Mouse (Mus musculus) splenic B cell, adult 2 months (primary cell): ENCODE measurements around the gene Snd1.

Experiments
- DNase-seq: peaks from one replicate; pipeline ENCODE4 v3.0.0-alpha.2; 2011; ENCODE audit warnings: low read depth, low spot score
- H3K27me3 ChIP-seq: 2 replicates; pipeline ENCODE4 v1.6.1; 2012; ENCODE audit warnings: mild to moderate bottlenecking, low read length, moderate library complexity, mixed read lengths; ENCODE audit not compliant: control insufficient read depth, poor library complexity, insufficient read depth, severe bottlenecking
- H3K36me3 ChIP-seq: 2 replicates; pipeline ENCODE4 v1.6.1; 2012; ENCODE audit warnings: mild to moderate bottlenecking, low read length, moderate library complexity, mixed read lengths; ENCODE audit not compliant: control insufficient read depth, poor library complexity, insufficient read depth, severe bottlenecking

The Snd1 gene

DNA sequence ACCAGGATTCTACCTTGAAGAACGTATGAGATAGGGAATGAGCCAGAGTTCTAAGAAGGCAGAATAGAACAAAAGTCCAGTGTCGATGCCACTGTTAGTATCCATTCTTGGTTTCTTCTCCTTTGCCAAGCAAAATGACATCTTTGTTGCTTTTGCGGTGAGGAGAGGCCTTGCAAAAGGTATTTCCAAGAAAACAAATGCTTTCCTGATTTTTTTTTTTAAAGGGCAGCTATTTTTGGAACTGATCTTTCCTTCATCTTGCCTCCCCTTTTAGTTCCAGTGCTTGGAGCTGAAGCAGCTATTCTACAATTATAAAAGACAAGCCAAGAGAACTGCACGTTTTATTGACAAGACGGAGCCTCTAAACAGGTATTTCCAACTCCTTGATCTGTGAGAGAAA lies at the start of gene Snd1:
Snd1 (plus strand) TSS at position 301 of the 400 bp plus-strand sequence.
- no peaks in the 10 kb centered on the region for H3K27me3 ChIP-seq
- H3K36me3 ChIP-seq = no peaks in the 10 kb centered on the region
- no peak for DNase-seq

DNA sequence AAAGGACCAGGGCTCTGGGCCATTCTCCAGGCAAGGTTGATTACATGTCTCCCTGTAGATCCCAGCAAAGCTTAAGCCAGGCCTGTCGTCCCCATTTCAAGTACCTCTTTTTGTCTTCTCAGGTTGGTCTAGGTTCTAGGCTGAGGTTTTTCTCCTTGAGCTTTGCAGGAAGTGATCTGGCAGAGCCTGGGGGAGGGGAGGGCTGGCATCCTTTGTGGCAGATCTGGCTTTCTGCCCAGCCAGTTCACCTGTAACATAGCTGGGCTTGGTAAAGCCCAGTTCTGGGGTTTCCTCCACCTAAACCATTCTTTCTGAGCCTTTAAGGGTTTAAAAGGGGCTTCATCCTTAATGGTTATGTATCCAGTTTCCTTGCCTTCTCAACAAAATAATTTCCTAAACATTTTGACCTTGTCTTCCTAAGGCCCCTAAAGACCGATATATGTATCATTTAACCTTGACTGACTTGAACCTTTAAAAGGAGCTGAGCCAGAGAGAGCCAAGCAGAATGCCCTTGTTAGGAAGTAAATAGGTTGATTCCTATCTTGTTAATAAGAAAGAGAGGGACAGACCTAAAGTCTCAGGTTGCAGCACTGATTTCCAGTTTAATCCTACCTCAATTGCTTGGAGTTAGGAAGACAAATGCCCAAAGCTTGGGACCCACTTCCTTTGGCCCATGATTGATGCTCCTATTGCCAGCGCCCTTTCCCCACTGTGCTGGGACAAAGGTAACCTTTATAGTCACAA lies 47.7 kb upstream of the Snd1 start, which contains the start of gene Fscn3:
Fscn3 (plus strand) TSS at position 694 of the 744 bp plus-strand sequence.
- no peaks in the 10 kb centered on the region for H3K36me3 ChIP-seq
- no peaks in the 10 kb centered on the region; the same call in 1 of the 2 replicates for H3K27me3 ChIP-seq
- no peak for DNase-seq

DNA sequence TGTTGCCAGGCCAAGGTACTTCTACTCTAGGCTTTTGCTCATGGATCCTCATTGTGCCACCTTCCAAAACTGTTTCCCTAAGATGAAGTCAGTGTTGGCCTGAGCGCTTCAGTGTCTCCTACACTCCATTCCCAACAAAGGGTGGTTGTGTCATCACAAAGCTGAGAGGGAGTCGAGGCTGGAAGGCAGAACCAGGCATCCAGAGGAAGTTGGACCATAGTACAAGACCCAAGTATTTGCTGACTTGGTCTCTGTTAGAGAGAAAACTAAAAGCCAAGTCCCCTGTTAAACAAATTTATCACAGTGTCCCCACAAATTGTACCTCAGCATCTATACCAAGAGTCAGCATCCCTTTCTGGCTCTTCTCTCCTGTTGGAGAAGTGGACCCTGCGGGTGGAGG lies 46.6 kb upstream of the Snd1 start, which contains the start of gene Gcc1:
Gcc1 (minus strand) TSS at position 101 of the 400 bp plus-strand sequence.
- Histone ChIP-seq H3K36me3 (no peaks in the 10 kb centered on the region), H3K27me3 (no peaks in the 10 kb centered on the region; the same call in 1 of the 2 replicates)
- DNase-seq = no peak

DNA sequence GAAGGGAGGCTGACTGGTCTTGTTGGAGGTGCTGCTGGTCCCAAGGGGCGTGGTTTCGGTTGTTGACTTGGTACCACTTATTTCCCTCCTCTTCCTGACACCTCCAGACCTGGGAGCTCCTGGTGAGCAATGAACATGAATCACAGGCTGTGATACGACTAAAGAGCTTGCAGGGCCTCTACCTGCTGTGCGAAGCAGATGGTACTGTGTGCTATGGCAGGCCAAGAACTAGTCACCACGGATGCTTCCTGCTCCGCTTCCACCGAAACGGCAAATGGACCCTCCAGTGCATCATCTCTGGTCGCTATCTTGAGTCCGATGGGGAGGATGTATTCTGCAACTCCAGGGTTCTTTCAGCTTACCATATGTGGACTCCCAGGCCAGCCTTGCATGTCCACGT lies 45.1 kb upstream of the Snd1 start:
- no peak for DNase-seq

DNA sequence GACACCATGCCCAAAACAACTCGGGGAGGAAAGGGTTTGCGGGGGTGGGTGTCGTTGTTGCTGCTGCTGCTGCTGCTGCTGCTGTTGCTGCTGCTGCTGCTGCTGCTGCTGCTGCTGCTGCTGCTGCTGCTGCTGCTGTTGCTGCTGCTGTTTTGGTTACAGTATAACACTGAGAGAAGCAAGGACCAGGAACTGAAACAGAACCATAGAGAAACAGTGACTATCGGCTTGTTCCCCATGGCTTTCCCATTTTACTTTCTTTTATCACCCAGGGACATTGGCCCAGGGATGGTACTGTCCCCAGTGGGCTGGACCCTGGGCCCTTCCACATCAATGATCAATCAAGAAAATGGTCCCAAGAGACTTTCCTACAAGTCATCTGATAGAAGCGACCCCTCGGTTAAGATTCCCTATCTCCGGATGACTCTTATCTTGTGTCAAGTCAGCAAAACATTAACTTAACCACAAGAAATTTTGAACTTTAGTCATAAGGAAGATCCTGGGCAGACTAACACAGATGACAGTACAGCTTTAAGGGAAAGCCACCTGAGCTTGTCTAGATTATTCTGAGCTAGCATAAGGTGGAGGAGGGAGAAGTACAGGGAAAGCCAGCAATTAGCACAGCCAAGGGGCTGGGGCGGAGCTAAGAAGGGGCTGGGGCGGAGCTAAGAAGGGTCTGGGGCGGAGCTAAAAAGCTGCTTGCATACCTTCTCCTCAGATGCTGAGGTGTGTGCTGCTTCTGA lies 44.0 kb upstream of the Snd1 start:
- DNase-seq = no peak
- H3K36me3 ChIP-seq = no peaks in the 10 kb centered on the region
- H3K27me3 ChIP-seq = no peaks in the 10 kb centered on the region

More for the DNA sequence above, 45.1 kb upstream of the Snd1 start:
- no peaks in the 10 kb centered on the region for H3K27me3 ChIP-seq
- H3K36me3 ChIP-seq = no peaks in the 10 kb centered on the region

DNA sequence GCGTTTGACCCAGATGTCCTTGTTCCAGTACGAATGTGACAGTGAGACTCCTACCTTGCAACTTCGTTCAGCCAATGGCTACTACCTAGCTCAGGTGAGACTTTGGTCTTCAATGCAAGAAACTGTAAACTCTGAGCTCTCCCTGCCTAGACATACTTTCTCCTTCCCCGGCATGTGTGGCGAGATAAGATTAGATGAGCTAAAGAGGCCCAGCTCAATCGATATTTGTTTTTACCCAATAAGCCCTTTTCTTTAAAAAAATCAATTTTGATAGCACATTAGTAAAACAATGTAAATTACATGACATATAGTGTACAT lies 43.4 kb upstream of the Snd1 start:
- no peaks in the 10 kb centered on the region for H3K36me3 ChIP-seq
- no peaks in the 10 kb centered on the region for H3K27me3 ChIP-seq
- no peak for DNase-seq

DNA sequence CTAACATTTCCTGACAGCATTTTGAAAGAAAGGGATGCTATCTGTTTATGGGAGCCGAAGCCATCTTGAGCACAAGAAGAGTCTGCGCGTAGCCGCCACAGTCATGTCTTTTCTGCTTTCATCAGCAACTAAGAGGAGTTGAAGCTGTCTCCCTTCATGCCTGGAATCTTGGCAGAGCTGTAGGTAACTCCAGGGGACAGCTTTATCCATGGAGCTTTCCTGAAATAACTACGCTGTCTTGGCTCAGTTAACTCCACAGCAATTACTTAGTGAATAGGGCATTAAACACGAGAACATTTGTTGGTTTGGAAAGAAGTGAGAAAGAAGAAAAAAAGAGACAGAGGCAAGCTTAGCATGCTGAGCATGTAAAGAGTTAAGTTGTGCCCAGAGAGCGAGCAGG lies 27.0 kb upstream of the Snd1 start:
- no peak for DNase-seq
- Histone ChIP-seq H3K27me3 (no peaks in the 10 kb centered on the region), H3K36me3 (no peaks in the 10 kb centered on the region)

DNA sequence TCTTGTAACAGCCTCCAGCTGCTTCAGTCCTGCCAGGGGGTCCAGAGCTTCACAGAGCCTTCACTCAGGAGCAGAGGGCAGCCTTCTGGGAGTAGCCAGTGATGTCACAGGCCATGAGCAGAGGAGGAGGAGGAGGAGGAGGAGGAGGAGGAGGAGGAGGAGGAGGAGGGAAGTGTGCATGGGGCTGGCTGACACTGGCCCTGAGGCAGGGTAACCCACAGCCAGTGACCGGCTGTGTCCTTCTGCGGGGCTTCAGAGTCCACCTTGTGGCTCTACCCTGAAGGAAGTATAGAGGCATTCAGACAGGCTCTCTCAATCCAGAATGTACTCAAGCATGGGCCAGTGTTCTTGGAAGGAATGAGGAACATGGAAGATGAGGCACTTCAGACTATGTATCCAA lies 25.7 kb upstream of the Snd1 start, which contains the start of gene Pax4:
Pax4 (minus strand) TSS at position 101 of the 400 bp plus-strand sequence.
- DNase-seq = no peak
- no peaks in the 10 kb centered on the region for H3K36me3 ChIP-seq
- H3K27me3 ChIP-seq = no peaks in the 10 kb centered on the region

DNA sequence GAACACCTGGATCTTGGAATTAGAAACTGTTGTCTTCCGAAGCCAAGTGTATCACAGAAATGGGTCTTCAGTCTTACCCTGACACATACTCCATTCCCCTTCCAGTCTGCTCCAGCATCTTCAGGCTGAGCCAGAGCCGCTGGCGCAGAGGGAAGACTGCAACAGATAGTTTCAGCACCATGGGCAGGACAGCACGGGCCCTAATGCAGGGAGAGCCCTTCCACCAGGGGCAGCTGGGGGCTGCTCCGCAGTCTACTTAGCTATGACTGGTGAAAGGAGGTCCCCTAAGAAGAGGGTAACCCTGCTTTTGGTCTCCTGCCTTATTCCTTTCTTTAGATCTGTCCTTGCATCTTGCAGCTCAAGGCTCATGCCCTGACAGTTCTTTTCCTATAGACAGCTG lies 24.5 kb upstream of the Snd1 start:
- Histone ChIP-seq H3K27me3 (no peaks in the 10 kb centered on the region), H3K36me3 (no peaks in the 10 kb centered on the region)
- no peak for DNase-seq

DNA sequence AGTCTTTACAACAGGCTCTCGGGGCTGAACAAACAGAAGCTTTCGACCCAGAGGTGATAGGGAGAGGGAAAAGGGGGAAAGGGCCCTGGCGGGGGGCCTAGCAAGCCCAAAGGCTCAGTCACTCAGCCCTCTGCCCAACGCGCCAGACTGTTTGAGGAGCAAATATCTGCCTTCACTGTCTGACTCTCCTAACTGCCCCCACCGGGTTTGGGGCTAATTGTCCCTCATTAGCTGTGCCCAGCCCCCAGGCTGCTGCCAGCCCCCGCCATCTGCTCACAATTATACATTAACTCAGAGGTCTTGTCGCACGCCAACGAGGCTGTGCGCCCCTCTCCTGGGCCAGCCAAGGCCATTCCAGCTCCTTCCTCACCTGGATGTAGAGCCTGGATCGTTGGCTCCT lies 24.0 kb upstream of the Snd1 start:
- H3K36me3 ChIP-seq = no peaks in the 10 kb centered on the region
- DNase-seq = no peak
- no peaks in the 10 kb centered on the region for H3K27me3 ChIP-seq

DNA sequence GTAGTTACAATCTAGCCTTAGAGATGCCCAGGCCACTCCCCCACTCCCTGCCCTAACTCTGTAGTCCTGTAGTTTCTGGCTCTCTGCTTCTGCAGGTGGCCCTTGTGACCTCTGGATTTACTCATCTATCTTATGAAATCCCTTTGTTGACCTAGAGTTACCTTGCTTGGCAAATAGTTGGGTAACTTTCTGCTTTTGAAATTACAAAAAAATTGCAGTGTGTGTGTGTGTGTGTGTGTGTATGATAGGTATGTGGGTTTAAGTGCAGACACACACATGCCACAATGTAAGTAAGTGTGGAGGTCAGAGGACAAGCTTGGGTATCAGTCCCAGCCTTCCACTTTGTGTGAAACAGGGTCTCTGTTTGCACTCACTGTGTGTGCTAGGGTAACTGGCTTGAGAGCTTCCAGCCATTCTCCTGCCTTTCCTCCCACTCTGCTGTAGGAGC lies 15.7 kb upstream of the Snd1 start:
- DNase-seq = no peak
- Histone ChIP-seq H3K36me3 (no peaks in the 10 kb centered on the region), H3K27me3 (no peaks in the 10 kb centered on the region)

DNA sequence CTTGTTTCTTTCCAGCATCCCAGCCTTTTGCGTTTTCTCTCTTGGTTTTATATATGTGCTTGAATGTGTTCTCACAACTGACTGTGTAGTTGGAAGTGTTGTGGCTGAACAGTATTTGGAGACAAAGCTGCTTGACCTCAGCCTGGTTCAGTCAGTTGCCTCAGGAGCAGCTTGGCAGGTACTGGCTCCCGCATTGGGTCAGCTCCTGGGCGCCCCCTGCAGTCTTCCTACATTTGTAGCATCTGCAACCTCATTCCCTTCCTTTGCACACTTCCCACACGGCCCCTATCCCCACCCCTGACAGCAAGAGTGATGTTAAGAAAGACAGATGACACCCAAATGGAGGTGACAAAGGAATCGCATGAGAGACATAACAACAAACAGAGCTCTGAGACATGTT lies 14.4 kb upstream of the Snd1 start:
- DNase-seq = peak; percentile 39
- no peaks in the 10 kb centered on the region for H3K27me3 ChIP-seq
- no peaks in the 10 kb centered on the region for H3K36me3 ChIP-seq

DNA sequence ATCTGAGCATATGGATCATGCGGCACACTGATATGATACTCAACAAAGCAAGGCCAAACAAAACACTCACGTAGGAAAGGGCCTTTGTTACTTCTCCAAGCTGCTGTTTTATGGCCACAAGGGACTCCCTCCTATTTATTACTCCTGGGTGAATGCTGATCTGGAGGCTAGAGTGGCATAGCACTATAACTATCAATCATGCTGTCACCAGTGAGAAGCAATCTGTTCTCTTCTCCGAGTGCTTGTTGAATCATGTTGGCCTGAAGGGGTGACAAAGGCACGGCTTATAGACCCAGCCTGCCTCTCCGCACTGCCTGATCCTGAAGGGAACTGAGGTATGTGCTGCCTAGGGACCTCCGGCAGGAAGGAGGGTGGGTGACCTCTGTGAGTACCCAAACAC lies 10.3 kb upstream of the Snd1 start:
- Histone ChIP-seq H3K27me3 (no peaks in the 10 kb centered on the region), H3K36me3 (no peaks in the 10 kb centered on the region)
- no peak for DNase-seq

DNA sequence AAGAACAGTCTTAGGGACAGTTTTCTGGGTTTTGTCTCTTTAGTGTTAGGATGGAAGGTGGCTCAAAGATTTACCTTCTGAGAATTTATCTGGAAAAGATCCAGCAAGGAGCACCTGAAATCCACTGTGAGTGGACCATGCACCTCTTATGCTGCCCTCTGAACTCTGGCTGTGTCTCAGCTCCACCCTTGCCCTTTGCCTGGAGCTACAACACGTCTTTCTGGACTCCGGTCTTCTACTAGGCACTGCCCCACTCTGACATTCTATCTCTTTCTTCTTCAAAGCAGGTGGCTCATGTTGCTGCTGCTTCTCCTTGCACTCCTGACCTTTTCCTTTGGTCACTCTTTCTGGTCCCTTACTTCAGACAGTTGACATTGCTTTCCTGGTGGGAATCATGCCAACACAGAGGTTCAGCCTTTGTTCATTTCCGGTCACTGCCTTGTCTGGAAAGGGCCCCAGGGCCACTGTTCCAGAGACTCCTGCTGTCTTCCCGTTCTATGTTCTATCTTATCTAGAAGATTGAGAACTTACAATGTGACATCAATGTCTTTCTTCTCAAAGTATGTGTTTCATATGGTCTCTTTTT lies 4.8 kb upstream of the Snd1 start:
- no peak for DNase-seq
- Histone ChIP-seq H3K36me3 (no peaks in the 10 kb centered on the region), H3K27me3 (no peaks in the 10 kb centered on the region)

DNA sequence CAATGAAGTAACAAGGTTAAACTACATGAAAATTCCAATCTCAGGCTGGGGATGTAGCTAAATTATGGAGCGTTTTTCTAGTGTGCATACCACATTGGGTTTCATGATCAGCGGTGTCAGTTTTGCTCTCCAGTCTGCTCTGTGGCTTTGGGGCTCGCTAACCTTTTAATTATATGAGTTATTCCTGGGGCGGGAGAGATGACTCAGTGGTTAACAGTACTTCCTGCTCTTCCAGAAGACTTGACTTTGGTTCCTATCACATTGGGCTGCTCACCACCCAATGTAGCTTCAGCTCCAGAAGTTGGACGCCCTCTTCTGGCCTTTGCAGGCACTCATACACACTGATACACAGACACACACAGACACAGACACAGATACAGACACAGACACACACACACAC lies 4.3 kb upstream of the Snd1 start:
- H3K36me3 ChIP-seq = no peaks in the 10 kb centered on the region
- no peaks in the 10 kb centered on the region for H3K27me3 ChIP-seq
- no peak for DNase-seq
